Mouse (Mus musculus): ENCODE data around the gene Vmn1r175.
"Not testable (repeated sequence)": the region's sequence is repeated elsewhere in the genome, so short reads cannot be mapped to it uniquely, and the experiment has no call there.

Vmn1r175 gene

GRCm38 (mm10) chr7:23810543-23810942 lies at the start of gene Vmn1r175:
TSS of gene Vmn1r175 (minus strand) at chr7:23810643.
- DNase-seq (ENCODE audit: low spot score in 2 of 2): not testable (repeated sequence)

- DNase-seq (ENCODE audit: low spot score in 2 of 2): not testable (repeated sequence)
Observed at GRCm38 (mm10) chr7:23837272-23837671, 26.8 kb upstream of the Vmn1r175 start, which contains the start of gene Vmn1r176. TSS of gene Vmn1r176 (minus strand) at chr7:23837372.

DNA sequence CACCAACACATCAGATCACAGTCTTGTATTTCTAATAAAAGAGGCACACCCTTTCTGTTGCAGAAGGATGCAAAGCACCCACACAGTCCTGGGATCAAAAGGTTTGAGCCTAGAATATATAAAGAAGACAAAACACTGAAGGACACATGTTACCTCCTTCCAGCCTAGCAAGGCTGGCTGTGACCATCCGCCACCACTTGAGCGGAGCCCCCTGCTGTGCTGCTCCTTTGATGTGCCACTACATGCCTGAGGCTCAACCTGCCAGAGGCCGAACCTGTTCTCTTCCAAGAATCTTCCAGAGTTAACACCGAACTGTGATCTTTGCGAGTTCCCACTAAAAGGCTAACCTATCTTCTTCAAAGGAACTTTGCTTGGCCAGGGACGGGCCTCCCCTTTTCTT lies 25.9 kb downstream of the Vmn1r175 start:
- DNase-seq (ENCODE audit: low spot score in 2 of 2): no peak

All from frontal cortex, postnatal 14 days (tissue).